Mouse (Mus musculus) lung, postnatal 0 days (tissue): ENCODE results near the gene Gmds. TPM values are rescaled to one million over a fixed set of nuclear protein-coding genes. Genes with fewer than 3 reads are reported as not detected.

Experiments used
- ATAC-seq: fragments of 200-750 bp; cut with Nextera tagmentation; 2 replicates; pipeline ENCODE4 v1.8.0; 2017; ENCODE audit warnings: moderate library complexity
- DNase-seq: peaks from one replicate; pipeline ENCODE4 v3.0.0-alpha.2; 2016; ENCODE audit warnings: low spot score
- H3K27ac ChIP-seq: fragments of 300-500 bp; sonication (generic); 2 replicates; pipeline ENCODE4 v1.5.1; 2014; ENCODE audit warnings: antibody characterized with exemption, mild to moderate bottlenecking, low read length, mixed read lengths
- H3K27me3 ChIP-seq: fragments of 300-500 bp; sonication (generic); replicated peaks from 2 replicates; pipeline ENCODE4 v1.6.1; 2014; ENCODE audit warnings: low read length, mixed read lengths; ENCODE audit not compliant: insufficient read depth
- H3K36me3 ChIP-seq: fragments of 300-500 bp; sonication (generic); 2 replicates; pipeline ENCODE4 v1.6.1; 2014; ENCODE audit warnings: low read length, mixed read lengths; ENCODE audit not compliant: insufficient read depth
- H3K4me1 ChIP-seq: fragments of 300-500 bp; sonication (generic); 2 replicates; pipeline ENCODE4 v1.6.1; 2014; ENCODE audit warnings: antibody characterized with exemption, low read depth, low read length, mixed read lengths; ENCODE audit not compliant: insufficient read depth
- H3K4me2 ChIP-seq: fragments of 300-500 bp; sonication (generic); replicated peaks from 2 replicates; pipeline ENCODE4 v1.6.1; 2014; ENCODE audit warnings: low read depth, mild to moderate bottlenecking, low read length, moderate library complexity, mixed read lengths
- H3K4me3 ChIP-seq: fragments of 300-500 bp; sonication (generic); 2 replicates; pipeline ENCODE4 v1.5.1; 2014; ENCODE audit warnings: low read depth, low read length
- H3K9ac ChIP-seq: fragments of 300-500 bp; sonication (generic); replicated peaks from 2 replicates; pipeline ENCODE4 v1.6.1; 2014; ENCODE audit warnings: low read depth, mild to moderate bottlenecking
- H3K9me3 ChIP-seq: fragments of 300-500 bp; sonication (generic); 2 replicates; pipeline ENCODE4 v1.6.1; 2016; ENCODE audit warnings: low read length, mixed read lengths
- CTCF ChIP-seq: IDR thresholded peaks from 2 replicates; pipeline ENCODE4 v1.5.1; 2016; ENCODE audit warnings: antibody characterized with exemption, mild to moderate bottlenecking
- EP300 ChIP-seq: IDR thresholded peaks from 2 replicates; pipeline ENCODE4 v1.6.1; 2016; ENCODE audit warnings: antibody characterized with exemption, mild to moderate bottlenecking, control low read depth
- WGBS: fragments of 180-500 bp; shearing (Covaris S2); extraction: QIAGEN DNeasy Blood & Tissue Kit; methylation state at CpG from one replicate; pipeline ENCODE4 v1.1.7; 2014; 5-methylcytosine and 5-hydroxymethylcytosine counted together
- polyA plus RNA-seq: library from polyadenylated mRNA; unstranded; fragments of >200 nt; fragmentation: Nextera tagmentation; extraction: Ambion mirVana; gene quantifications from 2 replicates; pipeline ENCODE4 v1.2.1, GENCODE M21; 2015

The Gmds gene
- polyA plus RNA-seq, 1 experiment from 2014 or later, result 13.4 TPM

- Histone ChIP-seq H3K9me3 (no peaks in the 10 kb centered on the region), H3K4me3 (no peak overlapping the region), H3K4me2 (no peak overlapping the region), H3K27ac (no peak overlapping the region), H3K4me1 (peaks cover 6% of the 10 kb centered on the region), H3K36me3 (no peaks in the 10 kb centered on the region), H3K27me3 (peaks cover 86% of the 10 kb centered on the region), H3K9ac (no peak overlapping the region)
- 32% methylated on average over 6 of the region's 6 CpGs for WGBS
- DNase-seq (no peak), ATAC-seq (no peak)
- no peak for TF ChIP-seq EP300
- TF ChIP-seq CTCF, result no peak
Observed at GRCm38 (mm10) chr13:31809701-31810100, 528.8 kb downstream of the Gmds start.

- Histone ChIP-seq H3K9ac (no peak overlapping the region), H3K4me1 (peaks cover 6% of the 10 kb centered on the region), H3K27ac (no peak overlapping the region), H3K36me3 (no peaks in the 10 kb centered on the region), H3K9me3 (no peaks in the 10 kb centered on the region), H3K4me3 (peak overlapping the region; percentile 50), H3K27me3 (peaks cover 87% of the 10 kb centered on the region), H3K4me2 (peak overlapping the region; percentile 94)
- 15% methylated on average over 16 of the region's 16 CpGs for WGBS
- DNase-seq (no peak), ATAC-seq (no peak)
- TF ChIP-seq CTCF, result no peak
- no peak for TF ChIP-seq EP300
Observed at GRCm38 (mm10) chr13:31808804-31809420, 529.6 kb downstream of the Gmds start.

- Histone ChIP-seq H3K27me3 (peaks cover 87% of the 10 kb centered on the region), H3K4me3 (peak overlapping the region; percentile 50), H3K36me3 (no peaks in the 10 kb centered on the region), H3K9me3 (no peaks in the 10 kb centered on the region), H3K27ac (no peak overlapping the region), H3K9ac (no peak overlapping the region), H3K4me2 (peak overlapping the region; percentile 94), H3K4me1 (peaks cover 6% of the 10 kb centered on the region)
- 0% methylated on average over 39 of the region's 73 CpGs for WGBS
- ATAC-seq (no peak), DNase-seq (peak; percentile 32)
- peak; percentile 47 for TF ChIP-seq CTCF
- TF ChIP-seq EP300, result no peak
Observed at GRCm38 (mm10) chr13:31808116-31808803, 530.3 kb downstream of the Gmds start.

- peaks cover 87% of the 10 kb centered on the region for H3K27me3 ChIP-seq
- H3K4me3 ChIP-seq, result peak overlapping the region; percentile 50
- H3K36me3 ChIP-seq, result no peaks in the 10 kb centered on the region
- peaks cover 6% of the 10 kb centered on the region for H3K4me1 ChIP-seq
- H3K9me3 ChIP-seq, result no peaks in the 10 kb centered on the region
- TF ChIP-seq EP300, result no peak
- no peak for TF ChIP-seq CTCF
- no peak overlapping the region for H3K27ac ChIP-seq
- H3K4me2 ChIP-seq, result peak overlapping the region; percentile 94
- WGBS, result under 1% methylated on average over 17 of the region's 47 CpGs
- DNase-seq, result no peak
- H3K9ac ChIP-seq, result 0 out of 2 replicates have a peak overlapping the region, but pooled peaks have one; percentile 16
- ATAC-seq, result no peak
Observed at GRCm38 (mm10) chr13:31807736-31808115, 530.8 kb downstream of the Gmds start.

GRCm38 (mm10) chr13:31806890-31807735 lies 531.4 kb downstream of the Gmds start:
- TF ChIP-seq CTCF, result no peak
- no peak for TF ChIP-seq EP300
- Histone ChIP-seq H3K9me3 (no peaks in the 10 kb centered on the region), H3K4me1 (peaks cover 6% of the 10 kb centered on the region), H3K36me3 (no peaks in the 10 kb centered on the region), H3K27me3 (peaks cover 88% of the 10 kb centered on the region), H3K9ac (no peak overlapping the region), H3K27ac (0 out of 2 replicates have a peak overlapping the region, but pooled peaks have one; percentile 20), H3K4me3 (peak overlapping the region; percentile 50), H3K4me2 (peak overlapping the region; percentile 94)
- peak; percentile 25 for ATAC-seq
- 3% methylated on average over 78 of the region's 101 CpGs for WGBS
- DNase-seq, result no peak

- WGBS, result 0% methylated on average over 38 of the region's 40 CpGs
- peaks cover 6% of the 10 kb centered on the region for H3K4me1 ChIP-seq
Observed at GRCm38 (mm10) chr13:31806428-31806832, 532.1 kb downstream of the Gmds start, which contains the start of gene Foxc1. Foxc1 (plus strand) TSS chr13:31806633.

More at GRCm38 (mm10) chr13:31806428-31806832, 532.1 kb downstream of the Gmds start, which contains the start of gene Foxc1:
- no peaks in the 10 kb centered on the region for H3K36me3 ChIP-seq
- peak within 1 kb of the TSS; percentile 94 for H3K4me2 ChIP-seq
- peak within 1 kb of the TSS; percentile 50 for H3K4me3 ChIP-seq
- no peak within 1 kb of the TSS for H3K9ac ChIP-seq
- H3K9me3 ChIP-seq, result no peaks in the 10 kb centered on the region
- H3K27me3 ChIP-seq, result peaks cover 88% of the 10 kb centered on the region
- 0 out of 2 replicates have a peak within 1 kb of the TSS, but pooled peaks have one; percentile 20 for H3K27ac ChIP-seq
- no peak for TF ChIP-seq CTCF
- no peak for TF ChIP-seq EP300
- DNase-seq, result peak; percentile 91
- ATAC-seq, result peak; percentile 93
